Mouse (Mus musculus): ENCODE measurements around the gene Srgap2. TPM values are rescaled to one million over a fixed set of nuclear protein-coding genes. Genes with fewer than 3 reads are reported as not detected.
A peak's percentile ranks its signal among the peaks of the same experiment; 100 is the strongest.

Gene Srgap2
- total and polyA plus RNA-seq, 2 experiments = 6.6 to 7.4 TPM

- TF ChIP-seq POLR2A (IDR thresholded peaks at IDR 0.05; ENCODE audit: extremely low read depth, insufficient read depth, low read length) (no peak), CTCF (IDR thresholded peaks at IDR 0.05; ENCODE audit: low read depth, low read length) (no peak)
- peak; percentile 34 for DNase-seq (ENCODE audit: extremely low read depth, low read depth, low spot score)
- Histone ChIP-seq H3K4me1 (ENCODE audit: control insufficient read depth, insufficient read depth, low read length) (peaks cover 8% of the 10 kb centered on the region), H3K36me3 (ENCODE audit: control insufficient read depth, insufficient read depth, low read length) (no peaks in the 10 kb centered on the region), H3K9ac (ENCODE audit: low read depth, low read length) (no peak overlapping the region), H3K79me2 (ENCODE audit: control insufficient read depth, insufficient read depth, low read length) (no peaks in the 10 kb centered on the region; the same call in 1 of the 2 replicates), H3K27ac (replicated peaks; ENCODE audit: insufficient read depth, low read depth, low read length) (no peak overlapping the region), H3K27me3 (ENCODE audit: control insufficient read depth, insufficient read depth, low read length) (no peaks in the 10 kb centered on the region), H3K4me3 (ENCODE audit: insufficient read depth, low read depth, low read length) (no peak overlapping the region)
- WGBS = 48% methylated on average over 5 of the region's 5 CpGs
Measured at GRCm38 (mm10) chr1:131427140-131427821, 99.9 kb downstream of the Srgap2 start.

- no peak overlapping the region for H3K27ac ChIP-seq (replicated peaks; ENCODE audit: insufficient read depth, low read depth, low read length)
- H3K36me3 ChIP-seq (ENCODE audit: control insufficient read depth, insufficient read depth, low read length) = no peaks in the 10 kb centered on the region
- no peak for TF ChIP-seq POLR2A (IDR thresholded peaks at IDR 0.05; ENCODE audit: extremely low read depth, insufficient read depth, low read length)
- no peak for TF ChIP-seq CTCF (IDR thresholded peaks at IDR 0.05; ENCODE audit: low read depth, low read length)
- H3K27me3 ChIP-seq (ENCODE audit: control insufficient read depth, insufficient read depth, low read length) = no peaks in the 10 kb centered on the region
- H3K4me3 ChIP-seq (ENCODE audit: insufficient read depth, low read depth, low read length) = no peak overlapping the region
- H3K9ac ChIP-seq (ENCODE audit: low read depth, low read length) = no peak overlapping the region
- WGBS = 41% methylated on average over 3 of the region's 3 CpGs
- no peaks in the 10 kb centered on the region; the same call in 1 of the 2 replicates for H3K79me2 ChIP-seq (ENCODE audit: control insufficient read depth, insufficient read depth, low read length)
- H3K4me1 ChIP-seq (ENCODE audit: control insufficient read depth, insufficient read depth, low read length) = peaks cover 7% of the 10 kb centered on the region
- DNase-seq (ENCODE audit: extremely low read depth, low read depth, low spot score) = peak; percentile 55
Measured at GRCm38 (mm10) chr1:131423061-131423460, 104.1 kb downstream of the Srgap2 start.

- no peak overlapping the region for H3K9ac ChIP-seq (ENCODE audit: low read depth, low read length)
- TF ChIP-seq POLR2A (IDR thresholded peaks at IDR 0.05; ENCODE audit: extremely low read depth, insufficient read depth, low read length) (no peak), CTCF (IDR thresholded peaks at IDR 0.05; ENCODE audit: low read depth, low read length) (no peak)
- H3K36me3 ChIP-seq (ENCODE audit: control insufficient read depth, insufficient read depth, low read length) = no peaks in the 10 kb centered on the region; the same call in 1 of the 2 replicates
- no peaks in the 10 kb centered on the region for H3K27me3 ChIP-seq (ENCODE audit: control insufficient read depth, insufficient read depth, low read length)
- DNase-seq (ENCODE audit: extremely low read depth, low read depth, low spot score) = peak; percentile 61
- H3K27ac ChIP-seq (replicated peaks; ENCODE audit: insufficient read depth, low read depth, low read length) = no peak overlapping the region
- H3K4me1 ChIP-seq (ENCODE audit: control insufficient read depth, insufficient read depth, low read length) = peaks cover 4% of the 10 kb centered on the region; the same call in 1 of the 2 replicates
- no peaks in the 10 kb centered on the region for H3K79me2 ChIP-seq (ENCODE audit: control insufficient read depth, insufficient read depth, low read length)
- H3K4me3 ChIP-seq (ENCODE audit: insufficient read depth, low read depth, low read length) = no peak overlapping the region
Measured at GRCm38 (mm10) chr1:131421113-131421512, 106.0 kb downstream of the Srgap2 start.

- Histone ChIP-seq H3K4me3 (ENCODE audit: insufficient read depth, low read depth, low read length) (no peak overlapping the region), H3K4me1 (ENCODE audit: control insufficient read depth, insufficient read depth, low read length) (peaks cover 4% of the 10 kb centered on the region; the same call in 1 of the 2 replicates), H3K27ac (replicated peaks; ENCODE audit: insufficient read depth, low read depth, low read length) (no peak overlapping the region), H3K27me3 (ENCODE audit: control insufficient read depth, insufficient read depth, low read length) (no peaks in the 10 kb centered on the region), H3K79me2 (ENCODE audit: control insufficient read depth, insufficient read depth, low read length) (no peaks in the 10 kb centered on the region), H3K36me3 (ENCODE audit: control insufficient read depth, insufficient read depth, low read length) (no peaks in the 10 kb centered on the region; the same call in 1 of the 2 replicates), H3K9ac (ENCODE audit: low read depth, low read length) (no peak overlapping the region)
- DNase-seq (ENCODE audit: extremely low read depth, low read depth, low spot score) = peak; percentile 36
- WGBS = 32% methylated on average over 4 of the region's 4 CpGs
- no peak for TF ChIP-seq CTCF (IDR thresholded peaks at IDR 0.05; ENCODE audit: low read depth, low read length)
- no peak for TF ChIP-seq POLR2A (IDR thresholded peaks at IDR 0.05; ENCODE audit: extremely low read depth, insufficient read depth, low read length)
Measured at GRCm38 (mm10) chr1:131420660-131421059, 106.5 kb downstream of the Srgap2 start.

- Histone ChIP-seq H3K9ac (ENCODE audit: low read depth, low read length) (no peak overlapping the region), H3K79me2 (ENCODE audit: control insufficient read depth, insufficient read depth, low read length) (no peaks in the 10 kb centered on the region; the same call in 1 of the 2 replicates), H3K4me3 (ENCODE audit: insufficient read depth, low read depth, low read length) (no peak overlapping the region), H3K4me1 (ENCODE audit: control insufficient read depth, insufficient read depth, low read length) (peaks cover 4% of the 10 kb centered on the region; the same call in 1 of the 2 replicates), H3K36me3 (ENCODE audit: control insufficient read depth, insufficient read depth, low read length) (no peaks in the 10 kb centered on the region; the same call in 1 of the 2 replicates), H3K27ac (replicated peaks; ENCODE audit: insufficient read depth, low read depth, low read length) (no peak overlapping the region), H3K27me3 (ENCODE audit: control insufficient read depth, insufficient read depth, low read length) (no peaks in the 10 kb centered on the region)
- no peak for TF ChIP-seq POLR2A (IDR thresholded peaks at IDR 0.05; ENCODE audit: extremely low read depth, insufficient read depth, low read length)
- TF ChIP-seq CTCF (IDR thresholded peaks at IDR 0.05; ENCODE audit: low read depth, low read length) = no peak
- no peak for DNase-seq (ENCODE audit: extremely low read depth, low read depth, low spot score)
- 63% methylated on average over 3 of the region's 3 CpGs for WGBS
Measured at GRCm38 (mm10) chr1:131419307-131419706, 107.8 kb downstream of the Srgap2 start.
